Mouse (Mus musculus) CD4-positive helper T cell, adult 2 months (primary cell): Measurements from ENCODE around the gene Gas7.

Experiments
- DNase-seq: peaks from one replicate; pipeline ENCODE4 v3.0.0-alpha.2; 2012; ENCODE audit warnings: low read depth, missing footprints, low spot score

Gas7 gene

GRCm38 (mm10) chr11:67574344-67574743 is 119.1 kb downstream of the Gas7 start:
- no peak for DNase-seq

GRCm38 (mm10) chr11:67577472-67577871 is 122.2 kb downstream of the Gas7 start:
- DNase-seq = no peak

GRCm38 (mm10) chr11:67577994-67578393 is 122.8 kb downstream of the Gas7 start:
- DNase-seq = no peak

GRCm38 (mm10) chr11:67579136-67579535 is 123.9 kb downstream of the Gas7 start:
- DNase-seq = no peak

- DNase-seq = no peak
Observed at GRCm38 (mm10) chr11:67581549-67581948, 126.3 kb downstream of the Gas7 start.

- no peak for DNase-seq
Observed at GRCm38 (mm10) chr11:67582570-67582969, 127.3 kb downstream of the Gas7 start.

GRCm38 (mm10) chr11:67585016-67585415 is 129.8 kb downstream of the Gas7 start:
- no peak for DNase-seq

- no peak for DNase-seq
Observed at GRCm38 (mm10) chr11:67585629-67586028, 130.4 kb downstream of the Gas7 start.

GRCm38 (mm10) chr11:67586231-67586994 is 131.2 kb downstream of the Gas7 start:
- DNase-seq = no peak

- no peak for DNase-seq
Observed at GRCm38 (mm10) chr11:67588196-67588827, 133.1 kb downstream of the Gas7 start.

GRCm38 (mm10) chr11:67588828-67589314 is 133.6 kb downstream of the Gas7 start:
- no peak for DNase-seq

- DNase-seq = no peak
Observed at GRCm38 (mm10) chr11:67596233-67596632, 141.0 kb downstream of the Gas7 start.

- no peak for DNase-seq
Observed at GRCm38 (mm10) chr11:67596856-67597255, 141.6 kb downstream of the Gas7 start.

GRCm38 (mm10) chr11:67597388-67597787 is 142.2 kb downstream of the Gas7 start:
- no peak for DNase-seq

- DNase-seq = no peak
Observed at GRCm38 (mm10) chr11:67599141-67599540, 143.9 kb downstream of the Gas7 start.

- DNase-seq = no peak
Observed at GRCm38 (mm10) chr11:67600710-67601430, 145.6 kb downstream of the Gas7 start.

- no peak for DNase-seq
Observed at GRCm38 (mm10) chr11:67602711-67603369, 147.6 kb downstream of the Gas7 start.

- DNase-seq = no peak
Observed at GRCm38 (mm10) chr11:67604481-67604880, 149.2 kb downstream of the Gas7 start.

GRCm38 (mm10) chr11:67608114-67608683 is 153.0 kb downstream of the Gas7 start:
- peak; percentile 36 for DNase-seq

GRCm38 (mm10) chr11:67612158-67612839 is 157.1 kb downstream of the Gas7 start:
- no peak for DNase-seq
